Mouse (Mus musculus) intestine, embryonic 14.5 days (tissue): ENCODE results near the gene Gm20662. TPM values are rescaled to one million over a fixed set of nuclear protein-coding genes. Genes with fewer than 3 reads are reported as not detected.

Experiments
- ATAC-seq: fragments of 200-750 bp; cut with Nextera tagmentation; replicated peaks from 2 replicates; pipeline ENCODE4 v1.8.0; 2017; ENCODE audit warnings: low read depth, moderate number of reproducible peaks, moderate TSS enrichment, moderate library complexity; ENCODE audit not compliant: low FRiP score, low TSS enrichment
- DNase-seq: peaks from one replicate; pipeline ENCODE4 v3.0.0-alpha.2; 2018; ENCODE audit warnings: low spot score
- H3K27ac ChIP-seq: fragments of 300-500 bp; sonication (generic); 2 replicates; pipeline ENCODE4 v1.5.1; 2014; ENCODE audit warnings: low read depth, mild to moderate bottlenecking, control low read depth
- H3K27me3 ChIP-seq: fragments of 300-500 bp; sonication (generic); replicated peaks from 2 replicates; pipeline ENCODE4 v1.6.1; 2014; ENCODE audit warnings: low read length, control low read depth; ENCODE audit not compliant: control insufficient read depth, insufficient read depth
- H3K36me3 ChIP-seq: fragments of 300-500 bp; sonication (generic); 2 replicates; pipeline ENCODE4 v1.6.1; 2014; ENCODE audit warnings: low read length, control low read depth; ENCODE audit not compliant: control insufficient read depth, insufficient read depth
- H3K4me1 ChIP-seq: fragments of 300-500 bp; sonication (generic); replicated peaks from 2 replicates; pipeline ENCODE4 v1.6.1; 2014; ENCODE audit warnings: low read length, control low read depth, mixed read lengths; ENCODE audit not compliant: control insufficient read depth, insufficient read depth
- H3K4me2 ChIP-seq: fragments of 300-500 bp; sonication (generic); 2 replicates; pipeline ENCODE4 v1.6.1; 2014; ENCODE audit warnings: low read length
- H3K4me3 ChIP-seq: fragments of 300-500 bp; sonication (generic); 2 replicates; pipeline ENCODE4 v1.5.1; 2014; ENCODE audit warnings: low read depth, low read length, control low read depth, mixed read lengths
- H3K9ac ChIP-seq: fragments of 300-500 bp; sonication (generic); 2 replicates; pipeline ENCODE4 v1.6.1; 2014; ENCODE audit warnings: mild to moderate bottlenecking, low read length
- H3K9me3 ChIP-seq: fragments of 300-500 bp; sonication (generic); 2 replicates; pipeline ENCODE4 v1.6.1; 2016; ENCODE audit warnings: low read length, control low read depth; ENCODE audit not compliant: control insufficient read depth
- WGBS: fragments of 180-500 bp; shearing (Covaris S2); extraction: QIAGEN DNeasy Blood & Tissue Kit; methylation state at CpG from one replicate; pipeline ENCODE4 v1.1.7; 2014; 5-methylcytosine and 5-hydroxymethylcytosine counted together
- polyA plus RNA-seq: library from polyadenylated mRNA; unstranded; fragments of >200 nt; fragmentation: Nextera tagmentation; extraction: Ambion mirVana; gene quantifications from 2 replicates; pipeline ENCODE4 v1.2.1, GENCODE M21; 2014

The Gm20662 gene
- polyA plus RNA-seq, 1 experiment from 2014 or later, result 0.42 TPM

DNA sequence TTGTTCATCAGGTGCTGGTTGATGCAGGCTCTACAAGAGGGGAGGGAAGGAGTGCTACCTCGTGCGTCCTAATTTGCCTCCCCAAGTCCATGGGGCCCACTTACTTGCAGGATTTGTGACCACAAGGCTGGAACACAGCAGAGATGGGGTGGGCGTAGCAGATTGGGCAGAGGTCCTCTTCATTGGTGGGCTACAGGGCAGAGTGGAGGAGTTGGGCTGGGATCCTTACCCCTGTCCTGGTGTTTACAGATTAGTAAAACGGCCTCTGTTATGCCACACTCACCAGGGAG is 55.7 kb downstream of the Gm20662 start:
- Histone ChIP-seq H3K4me3 (no peak overlapping the region), H3K9me3 (no peaks in the 10 kb centered on the region), H3K9ac (no peak overlapping the region), H3K36me3 (peaks cover 55% of the 10 kb centered on the region), H3K4me2 (no peak overlapping the region), H3K27me3 (no peaks in the 10 kb centered on the region), H3K4me1 (peaks cover 19% of the 10 kb centered on the region; the same call in 1 of the 2 replicates), H3K27ac (no peak overlapping the region)
- 79% methylated on average over 4 of the region's 4 CpGs for WGBS
- DNase-seq (no peak), ATAC-seq (no peak)

DNA sequence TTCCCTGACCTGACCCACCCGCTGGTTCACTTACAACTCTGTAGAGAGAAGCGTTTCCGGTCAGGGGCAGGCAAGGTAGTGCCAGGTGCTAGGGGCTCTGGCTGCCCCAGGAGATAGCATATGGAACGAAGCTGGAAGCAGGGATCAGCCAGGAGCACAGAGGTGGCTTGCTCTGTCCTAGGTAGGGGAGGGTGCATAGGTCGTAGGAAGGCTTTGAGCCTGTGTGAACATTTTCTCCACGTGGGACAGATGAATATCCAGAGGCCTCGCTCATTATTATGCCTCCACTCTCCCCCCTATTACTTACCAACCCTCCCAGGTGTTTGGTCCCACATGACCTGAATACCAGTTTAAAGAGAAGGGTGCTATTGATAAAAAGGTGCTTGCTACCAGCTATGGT is 56.3 kb downstream of the Gm20662 start:
- peaks cover 51% of the 10 kb centered on the region for H3K36me3 ChIP-seq
- no peak overlapping the region for H3K27ac ChIP-seq
- WGBS, result 72% methylated on average over 7 of the region's 7 CpGs
- H3K9ac ChIP-seq, result no peak overlapping the region
- H3K4me3 ChIP-seq, result no peak overlapping the region
- no peak for DNase-seq
- no peaks in the 10 kb centered on the region for H3K27me3 ChIP-seq
- ATAC-seq, result no peak
- H3K4me2 ChIP-seq, result no peak overlapping the region
- H3K9me3 ChIP-seq, result no peaks in the 10 kb centered on the region
- H3K4me1 ChIP-seq, result peaks cover 19% of the 10 kb centered on the region; the same call in 1 of the 2 replicates

DNA sequence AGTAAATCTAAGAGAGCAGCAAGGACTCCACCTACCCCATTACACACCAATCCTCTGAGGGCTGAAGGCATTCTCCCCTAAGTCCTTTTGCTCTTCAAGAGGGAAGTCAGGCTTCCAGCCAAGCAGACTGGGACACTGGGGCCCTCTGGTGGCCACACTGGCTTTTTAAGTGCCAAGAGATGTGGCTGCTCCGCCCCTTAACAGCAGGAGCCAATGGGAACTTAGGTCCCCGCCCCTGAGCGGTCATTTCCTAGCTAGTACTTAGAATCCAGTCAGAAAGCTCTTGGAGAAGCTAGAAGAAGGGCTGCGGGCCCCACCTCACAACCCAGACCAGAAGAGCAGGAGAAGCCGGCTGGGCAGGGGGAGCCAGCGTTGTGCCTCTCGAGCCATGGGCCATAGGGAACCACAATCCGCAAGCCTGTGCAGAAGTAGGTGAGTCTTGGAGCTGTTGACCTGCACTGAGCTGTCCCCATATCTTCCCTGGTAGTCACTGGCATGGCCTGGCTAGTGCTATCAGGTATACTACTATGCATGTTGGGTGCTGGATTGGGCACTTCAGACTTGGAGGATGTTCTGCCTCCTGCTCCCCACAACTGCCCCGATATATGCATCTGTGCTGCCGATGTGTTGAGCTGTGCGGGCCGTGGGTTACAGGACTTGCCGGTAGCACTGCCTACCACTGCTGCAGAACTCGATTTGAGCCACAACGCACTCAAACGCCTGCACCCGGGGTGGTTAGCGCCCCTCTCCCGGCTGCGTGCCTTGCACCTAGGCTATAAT is 56.9 kb downstream of the Gm20662 start, which contains the start of gene Amigo3:
TSS of gene Amigo3 (plus strand) at position 275 of the 780 bp plus-strand sequence.
- peaks cover 48% of the 10 kb centered on the region for H3K36me3 ChIP-seq
- peak within 1 kb of the TSS; percentile 47 for H3K4me2 ChIP-seq
- no peaks in the 10 kb centered on the region for H3K9me3 ChIP-seq
- DNase-seq, result peak; percentile 98
- peak; percentile 38 for ATAC-seq
- peaks cover 16% of the 10 kb centered on the region; the same call in 1 of the 2 replicates for H3K4me1 ChIP-seq
- 51% methylated on average over 20 of the region's 20 CpGs for WGBS
- H3K4me3 ChIP-seq, result peak within 1 kb of the TSS; percentile 12; the same call in 1 of the 2 replicates
- H3K27ac ChIP-seq, result peak within 1 kb of the TSS; percentile 47; the same call in 1 of the 2 replicates
- no peaks in the 10 kb centered on the region for H3K27me3 ChIP-seq
- 0 out of 2 replicates have a peak within 1 kb of the TSS, but pooled peaks have one; percentile 20 for H3K9ac ChIP-seq

DNA sequence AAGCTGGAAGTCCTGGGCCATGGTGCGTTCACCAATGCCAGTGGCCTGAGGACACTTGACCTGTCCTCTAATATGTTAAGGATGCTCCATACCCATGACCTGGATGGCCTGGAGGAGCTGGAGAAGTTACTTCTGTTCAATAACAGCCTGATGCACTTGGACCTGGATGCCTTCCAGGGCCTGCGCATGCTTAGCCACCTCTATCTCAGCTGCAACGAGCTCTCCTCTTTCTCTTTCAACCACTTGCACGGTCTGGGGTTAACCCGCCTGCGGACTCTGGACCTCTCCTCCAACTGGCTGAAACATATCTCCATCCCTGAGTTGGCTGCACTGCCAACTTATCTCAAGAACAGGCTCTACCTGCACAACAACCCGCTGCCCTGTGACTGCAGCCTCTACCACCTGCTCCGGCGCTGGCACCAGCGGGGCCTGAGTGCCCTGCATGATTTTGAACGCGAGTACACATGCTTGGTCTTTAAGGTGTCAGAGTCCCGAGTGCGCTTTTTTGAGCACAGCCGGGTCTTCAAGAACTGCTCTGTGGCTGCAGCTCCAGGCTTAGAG is 57.6 kb downstream of the Gm20662 start:
- 0 out of 2 replicates have a peak overlapping the region, but pooled peaks have one; percentile 47 for H3K27ac ChIP-seq
- no peaks in the 10 kb centered on the region for H3K9me3 ChIP-seq
- no peaks in the 10 kb centered on the region for H3K27me3 ChIP-seq
- H3K4me2 ChIP-seq, result peak overlapping the region; percentile 47
- peaks cover 12% of the 10 kb centered on the region; the same call in 1 of the 2 replicates for H3K4me1 ChIP-seq
- DNase-seq, result no peak
- WGBS, result 90% methylated on average over 15 of the region's 15 CpGs
- ATAC-seq, result no peak
- H3K36me3 ChIP-seq, result peaks cover 49% of the 10 kb centered on the region
- H3K4me3 ChIP-seq, result no peak overlapping the region
- H3K9ac ChIP-seq, result no peak overlapping the region

DNA sequence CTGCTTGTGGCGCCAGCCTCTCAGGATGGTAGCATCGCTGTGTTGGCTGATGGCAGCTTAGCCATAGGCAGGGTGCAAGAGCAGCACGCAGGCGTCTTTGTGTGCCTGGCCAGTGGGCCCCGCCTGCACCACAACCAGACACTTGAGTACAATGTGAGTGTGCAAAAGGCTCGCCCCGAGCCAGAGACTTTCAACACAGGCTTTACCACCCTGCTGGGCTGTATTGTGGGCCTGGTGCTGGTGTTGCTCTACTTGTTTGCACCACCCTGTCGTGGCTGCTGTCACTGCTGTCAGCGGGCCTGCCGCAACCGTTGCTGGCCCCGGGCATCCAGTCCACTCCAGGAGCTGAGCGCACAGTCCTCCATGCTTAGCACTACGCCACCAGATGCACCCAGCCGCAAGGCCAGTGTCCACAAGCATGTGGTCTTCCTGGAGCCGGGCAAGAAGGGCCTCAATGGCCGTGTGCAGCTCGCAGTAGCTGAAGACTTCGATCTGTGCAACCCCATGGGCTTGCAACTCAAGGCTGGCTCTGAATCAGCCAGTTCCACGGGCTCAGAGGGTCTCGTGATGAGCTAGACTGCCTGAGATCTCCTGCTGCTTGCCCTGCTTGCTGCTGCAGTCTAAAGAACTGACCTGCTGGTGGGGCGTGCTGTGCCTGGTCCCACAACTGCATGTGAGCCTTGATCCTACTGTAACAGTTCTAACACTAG is 58.3 kb downstream of the Gm20662 start:
- H3K4me3 ChIP-seq, result no peak overlapping the region
- H3K27me3 ChIP-seq, result no peaks in the 10 kb centered on the region
- H3K9ac ChIP-seq, result no peak overlapping the region
- WGBS, result 90% methylated on average over 22 of the region's 22 CpGs
- no peak overlapping the region for H3K4me2 ChIP-seq
- ATAC-seq (no peak), DNase-seq (no peak)
- H3K36me3 ChIP-seq, result peaks cover 57% of the 10 kb centered on the region
- no peaks in the 10 kb centered on the region for H3K9me3 ChIP-seq
- peaks cover 12% of the 10 kb centered on the region; the same call in 1 of the 2 replicates for H3K4me1 ChIP-seq
- no peak overlapping the region for H3K27ac ChIP-seq

DNA sequence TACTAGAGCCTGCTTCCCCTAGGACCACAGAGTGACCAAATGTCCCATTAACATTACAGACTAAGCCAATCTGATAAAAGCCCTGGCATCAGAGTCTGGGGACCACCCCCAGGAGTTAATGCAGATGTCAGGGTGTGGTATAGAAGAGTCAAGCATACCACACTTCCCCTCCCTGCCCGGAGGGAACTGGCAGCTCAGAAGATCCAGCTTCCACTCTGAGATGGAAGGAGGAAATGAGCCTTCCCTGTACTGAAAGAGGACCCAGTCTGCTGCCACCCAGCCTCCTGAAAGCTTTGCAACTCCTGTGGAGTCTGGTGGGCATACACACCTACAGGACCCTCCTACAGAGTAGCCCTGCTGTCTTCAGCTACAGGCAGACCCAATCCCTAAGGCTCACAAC is 58.9 kb downstream of the Gm20662 start:
- Histone ChIP-seq H3K9me3 (no peaks in the 10 kb centered on the region), H3K36me3 (peaks cover 63% of the 10 kb centered on the region), H3K4me1 (peaks cover 6% of the 10 kb centered on the region; the same call in 1 of the 2 replicates), H3K27ac (no peak overlapping the region), H3K4me3 (no peak overlapping the region), H3K9ac (no peak overlapping the region), H3K4me2 (no peak overlapping the region), H3K27me3 (no peaks in the 10 kb centered on the region)
- WGBS, result 73% methylated on average over 1 of the region's 1 CpGs
- ATAC-seq (no peak), DNase-seq (no peak)

DNA sequence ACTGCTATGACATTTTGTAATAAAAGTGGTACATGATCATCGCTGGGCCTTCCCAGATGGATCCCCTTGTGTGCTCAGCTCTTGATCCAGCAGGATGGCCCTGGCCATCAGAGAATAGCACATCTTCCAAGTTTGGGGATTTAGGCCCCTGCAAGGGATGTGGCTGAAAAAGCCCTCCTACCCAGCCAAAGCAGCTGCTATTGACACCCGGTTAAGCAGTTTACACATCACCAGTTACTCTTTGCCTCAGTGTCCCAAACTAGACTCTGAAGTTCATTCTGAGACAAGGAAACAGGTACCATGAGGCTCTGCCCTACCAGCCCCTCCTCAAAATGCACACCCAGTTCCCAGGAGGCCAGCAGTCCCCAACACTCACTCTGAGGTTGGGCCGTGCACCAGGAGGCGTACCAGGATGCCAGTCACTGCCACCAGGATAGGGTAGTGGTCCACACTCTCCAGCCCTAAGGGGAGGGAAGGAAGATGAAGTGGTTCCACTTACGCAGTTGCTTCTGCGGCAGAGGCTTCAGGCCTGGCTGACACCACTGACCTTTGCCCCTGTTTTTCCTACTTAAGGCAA is 59.6 kb downstream of the Gm20662 start:
- H3K27ac ChIP-seq, result no peak overlapping the region
- WGBS, result 82% methylated on average over 6 of the region's 6 CpGs
- peaks cover 58% of the 10 kb centered on the region for H3K36me3 ChIP-seq

More for the DNA sequence above, 59.6 kb downstream of the Gm20662 start:
- Histone ChIP-seq H3K9me3 (no peaks in the 10 kb centered on the region), H3K4me3 (no peak overlapping the region), H3K27me3 (no peaks in the 10 kb centered on the region), H3K4me2 (no peak overlapping the region), H3K9ac (no peak overlapping the region), H3K4me1 (0 out of 2 replicates have a peak, but pooled peaks cover 5% of the 10 kb centered on the region)
- no peak for DNase-seq
- ATAC-seq, result no peak
